Mouse (Mus musculus): Measurements from ENCODE around the gene Lrrc75a. TPM values are rescaled to one million over a fixed set of nuclear protein-coding genes. Genes with fewer than 3 reads are reported as not detected.

The Lrrc75a gene
- polyA plus RNA-seq, 1 experiment: 2.5 TPM

- no peak overlapping the region; the same call in 1 of the 2 replicates for H3K27ac ChIP-seq (ENCODE audit: control insufficient read depth, insufficient read depth, low read depth, low read length, poor library complexity)
- 29% methylated on average over 8 of the region's 8 CpGs for WGBS
- no peak overlapping the region for H3K4me3 ChIP-seq (replicated peaks; ENCODE audit: control insufficient read depth, low read depth, low read length)
- no peak for TF ChIP-seq POLR2A (IDR thresholded peaks at IDR 0.05; ENCODE audit: borderline replicate concordance, control insufficient read depth, low read depth, low read length)
- no peak for TF ChIP-seq CTCF (IDR thresholded peaks at IDR 0.05; ENCODE audit: control insufficient read depth, insufficient read depth, low read length)
- H3K4me1 ChIP-seq (ENCODE audit: control insufficient read depth, insufficient read depth, low read length): peaks cover 5% of the 10 kb centered on the region; the same call in 1 of the 2 replicates
These were observed 5.2 kb downstream of the Lrrc75a start for GRCm38 (mm10) chr11:62643011-62643631.

- Histone ChIP-seq H3K4me3 (replicated peaks; ENCODE audit: control insufficient read depth, low read depth, low read length) (no peak overlapping the region), H3K4me1 (ENCODE audit: control insufficient read depth, insufficient read depth, low read length) (peaks cover 5% of the 10 kb centered on the region; the same call in 1 of the 2 replicates), H3K27ac (ENCODE audit: control insufficient read depth, insufficient read depth, low read depth, low read length, poor library complexity) (no peak overlapping the region)
- TF ChIP-seq CTCF (IDR thresholded peaks at IDR 0.05; ENCODE audit: control insufficient read depth, insufficient read depth, low read length) (no peak), POLR2A (IDR thresholded peaks at IDR 0.05; ENCODE audit: borderline replicate concordance, control insufficient read depth, low read depth, low read length) (no peak)
- WGBS: 64% methylated on average over 11 of the region's 11 CpGs
These were observed 6.1 kb downstream of the Lrrc75a start for GRCm38 (mm10) chr11:62642023-62642844.

GRCm38 (mm10) chr11:62640378-62640777, 7.9 kb downstream of the Lrrc75a start:
- Histone ChIP-seq H3K4me3 (replicated peaks; ENCODE audit: control insufficient read depth, low read depth, low read length) (no peak overlapping the region), H3K4me1 (ENCODE audit: control insufficient read depth, insufficient read depth, low read length) (peaks cover 4% of the 10 kb centered on the region; the same call in 1 of the 2 replicates), H3K27ac (ENCODE audit: control insufficient read depth, insufficient read depth, low read depth, low read length, poor library complexity) (no peak overlapping the region)
- TF ChIP-seq POLR2A (IDR thresholded peaks at IDR 0.05; ENCODE audit: borderline replicate concordance, control insufficient read depth, low read depth, low read length) (no peak), CTCF (IDR thresholded peaks at IDR 0.05; ENCODE audit: control insufficient read depth, insufficient read depth, low read length) (no peak)
- WGBS: 75% methylated on average over 3 of the region's 3 CpGs

- no peak overlapping the region for H3K27ac ChIP-seq (ENCODE audit: control insufficient read depth, insufficient read depth, low read depth, low read length, poor library complexity)
- TF ChIP-seq POLR2A (IDR thresholded peaks at IDR 0.05; ENCODE audit: borderline replicate concordance, control insufficient read depth, low read depth, low read length) (no peak), CTCF (IDR thresholded peaks at IDR 0.05; ENCODE audit: control insufficient read depth, insufficient read depth, low read length) (no peak)
- WGBS: 84% methylated on average over 4 of the region's 4 CpGs
- no peaks in the 10 kb centered on the region; the same call in 1 of the 2 replicates for H3K4me1 ChIP-seq (ENCODE audit: control insufficient read depth, insufficient read depth, low read length)
- H3K4me3 ChIP-seq (replicated peaks; ENCODE audit: control insufficient read depth, low read depth, low read length): no peak overlapping the region
These were observed 9.9 kb downstream of the Lrrc75a start for GRCm38 (mm10) chr11:62638402-62638801.

GRCm38 (mm10) chr11:62637806-62638205, 10.5 kb downstream of the Lrrc75a start:
- no peaks in the 10 kb centered on the region for H3K4me1 ChIP-seq (ENCODE audit: control insufficient read depth, insufficient read depth, low read length)
- no peak overlapping the region for H3K27ac ChIP-seq (ENCODE audit: control insufficient read depth, insufficient read depth, low read depth, low read length, poor library complexity)
- 73% methylated on average over 6 of the region's 6 CpGs for WGBS
- TF ChIP-seq POLR2A (IDR thresholded peaks at IDR 0.05; ENCODE audit: borderline replicate concordance, control insufficient read depth, low read depth, low read length) (no peak), CTCF (IDR thresholded peaks at IDR 0.05; ENCODE audit: control insufficient read depth, insufficient read depth, low read length) (no peak)
- no peak overlapping the region for H3K4me3 ChIP-seq (replicated peaks; ENCODE audit: control insufficient read depth, low read depth, low read length)

- WGBS: 75% methylated on average over 5 of the region's 5 CpGs
- no peak overlapping the region for H3K4me3 ChIP-seq (replicated peaks; ENCODE audit: control insufficient read depth, low read depth, low read length)
- no peaks in the 10 kb centered on the region for H3K4me1 ChIP-seq (ENCODE audit: control insufficient read depth, insufficient read depth, low read length)
- TF ChIP-seq CTCF (IDR thresholded peaks at IDR 0.05; ENCODE audit: control insufficient read depth, insufficient read depth, low read length): no peak
- TF ChIP-seq POLR2A (IDR thresholded peaks at IDR 0.05; ENCODE audit: borderline replicate concordance, control insufficient read depth, low read depth, low read length): no peak
- H3K27ac ChIP-seq (ENCODE audit: control insufficient read depth, insufficient read depth, low read depth, low read length, poor library complexity): no peak overlapping the region
These were observed 10.9 kb downstream of the Lrrc75a start for GRCm38 (mm10) chr11:62637401-62637800.

- H3K4me1 ChIP-seq (ENCODE audit: control insufficient read depth, insufficient read depth, low read length): no peaks in the 10 kb centered on the region
- H3K4me3 ChIP-seq (replicated peaks; ENCODE audit: control insufficient read depth, low read depth, low read length): no peak overlapping the region
- 57% methylated on average over 3 of the region's 3 CpGs for WGBS
- H3K27ac ChIP-seq (ENCODE audit: control insufficient read depth, insufficient read depth, low read depth, low read length, poor library complexity): no peak overlapping the region
- TF ChIP-seq POLR2A (IDR thresholded peaks at IDR 0.05; ENCODE audit: borderline replicate concordance, control insufficient read depth, low read depth, low read length): no peak
These were observed 11.5 kb downstream of the Lrrc75a start for GRCm38 (mm10) chr11:62636840-62637221.

- no peak overlapping the region for H3K27ac ChIP-seq (ENCODE audit: control insufficient read depth, insufficient read depth, low read depth, low read length, poor library complexity)
- 61% methylated on average over 11 of the region's 11 CpGs for whole genome bisulfite sequencing
- no peak overlapping the region for H3K4me3 ChIP-seq (replicated peaks; ENCODE audit: control insufficient read depth, low read depth, low read length)
- no peaks in the 10 kb centered on the region for H3K4me1 ChIP-seq (ENCODE audit: control insufficient read depth, insufficient read depth, low read length)
- TF ChIP-seq CTCF (IDR thresholded peaks at IDR 0.05; ENCODE audit: control insufficient read depth, insufficient read depth, low read length) (no peak), POLR2A (IDR thresholded peaks at IDR 0.05; ENCODE audit: borderline replicate concordance, control insufficient read depth, low read depth, low read length) (no peak)
These were observed 12.1 kb downstream of the Lrrc75a start for GRCm38 (mm10) chr11:62636105-62636839.

Measured in bone marrow, adult 2 months (tissue).